Comparison of ENCODE assay signal across 9 mouse cellular contexts in genomic region chr6:70847386-70847785, GRCm38 (mm10). TPM values are rescaled to one million over a fixed set of nuclear protein-coding genes. Genes with fewer than 3 reads are reported as not detected.
DNase-seq lines count a peak whose midpoint lies in the region; ATAC-seq and TF ChIP-seq lines count a peak whose summit lies in the region.
"Had no signal": no experiment of that assay in that cellular context is flagged by ENCODE, and none has a peak within 500 bp of the region (broad histone marks: within the 10 kb centered on the region; RNA-seq: fewer than 3 reads in every experiment).

No protein-coding gene starts in this region.

- H3K9ac ChIP-seq in forebrain, embryonic 12.5 days, result peak overlapping the region; percentile 26; the same call in 1 of the 2 replicates
- no peak overlapping the region for H3K9ac ChIP-seq in forebrain, embryonic 15.5 days (replicated peaks)
- H3K9ac ChIP-seq in lung, embryonic 15.5 days, result 0 out of 2 replicates have a peak overlapping the region, but pooled peaks have one; percentile 12
- 0 out of 2 replicates have a peak overlapping the region, but pooled peaks have one; percentile 49 for H3K9ac ChIP-seq in embryonic facial prominence, embryonic 13.5 days
- no peak overlapping the region for H3K9ac ChIP-seq in liver, postnatal 0 days (replicated peaks)

- TF ChIP-seq EP300 in liver, postnatal 0 days (IDR thresholded peaks at IDR 0.05; ENCODE audit: low read depth), result no peak

- no peaks in the 10 kb centered on the region for H3K36me3 ChIP-seq in forebrain, embryonic 12.5 days (replicated peaks)
- no peaks in the 10 kb centered on the region for H3K36me3 ChIP-seq in forebrain, embryonic 15.5 days
- no peaks in the 10 kb centered on the region for H3K36me3 ChIP-seq in lung, embryonic 15.5 days
- no peaks in the 10 kb centered on the region for H3K36me3 ChIP-seq in embryonic facial prominence, embryonic 13.5 days
- 0 out of 2 replicates have a peak, but pooled peaks cover 2% of the 10 kb centered on the region for H3K36me3 ChIP-seq in liver, postnatal 0 days (replicated peaks; ENCODE audit: insufficient read depth, low read length)

- no peak overlapping the region for H3K4me3 ChIP-seq in forebrain, embryonic 12.5 days (replicated peaks)
- H3K4me3 ChIP-seq in forebrain, embryonic 15.5 days, result no peak overlapping the region
- no peak overlapping the region for H3K4me3 ChIP-seq in lung, embryonic 15.5 days
- 0 out of 2 replicates have a peak overlapping the region, but pooled peaks have one; percentile 1 for H3K4me3 ChIP-seq in embryonic facial prominence, embryonic 13.5 days
- no peak overlapping the region for H3K4me3 ChIP-seq in liver, postnatal 0 days (ENCODE audit: low read depth, low read length)

- no peaks in the 10 kb centered on the region for H3K27me3 ChIP-seq in forebrain, embryonic 12.5 days
- H3K27me3 ChIP-seq in forebrain, embryonic 15.5 days, result no peaks in the 10 kb centered on the region
- H3K27me3 ChIP-seq in lung, embryonic 15.5 days, result no peaks in the 10 kb centered on the region
- no peaks in the 10 kb centered on the region for H3K27me3 ChIP-seq in embryonic facial prominence, embryonic 13.5 days
- no peaks in the 10 kb centered on the region for H3K27me3 ChIP-seq in liver, postnatal 0 days (ENCODE audit: insufficient read depth, low read length)

- no peak for ATAC-seq in forebrain, embryonic 12.5 days (ENCODE audit: low FRiP score)
- ATAC-seq in forebrain, embryonic 15.5 days (replicated peaks), result no peak
- no peak for ATAC-seq in lung, embryonic 15.5 days (ENCODE audit: borderline replicate concordance, extremely low read depth, low FRiP score, low TSS enrichment)
- ATAC-seq in embryonic facial prominence, embryonic 13.5 days (ENCODE audit: insufficient number of reproducible peaks, insufficient read depth, low FRiP score, low TSS enrichment, low read depth), result no peak
- no peak for ATAC-seq in liver, postnatal 0 days

- H3K27ac ChIP-seq in forebrain, embryonic 12.5 days, result no peak overlapping the region
- H3K27ac ChIP-seq in forebrain, embryonic 15.5 days (replicated peaks), result no peak overlapping the region
- H3K27ac ChIP-seq in lung, embryonic 15.5 days, result 0 out of 2 replicates have a peak overlapping the region, but pooled peaks have one; percentile 3
- H3K27ac ChIP-seq in embryonic facial prominence, embryonic 13.5 days, result no peak overlapping the region
- peak overlapping the region; percentile 56 for H3K27ac ChIP-seq in liver, postnatal 0 days (ENCODE audit: low read depth)

- H3K9me3 ChIP-seq in forebrain, embryonic 12.5 days, result no peaks in the 10 kb centered on the region
- H3K9me3 ChIP-seq in forebrain, embryonic 15.5 days, result no peaks in the 10 kb centered on the region
- no peaks in the 10 kb centered on the region for H3K9me3 ChIP-seq in lung, embryonic 15.5 days
- no peaks in the 10 kb centered on the region for H3K9me3 ChIP-seq in embryonic facial prominence, embryonic 13.5 days
- no peaks in the 10 kb centered on the region for H3K9me3 ChIP-seq in liver, postnatal 0 days (ENCODE audit: low read length)

- H3K4me2 ChIP-seq in forebrain, embryonic 12.5 days, result peak overlapping the region; percentile 2; the same call in 1 of the 2 replicates
- H3K4me2 ChIP-seq in forebrain, embryonic 15.5 days (replicated peaks), result no peak overlapping the region
- no peak overlapping the region for H3K4me2 ChIP-seq in lung, embryonic 15.5 days
- H3K4me2 ChIP-seq in embryonic facial prominence, embryonic 13.5 days, result peak overlapping the region; percentile 37
- H3K4me2 ChIP-seq in liver, postnatal 0 days (ENCODE audit: low read depth, low read length), result peak overlapping the region; percentile 14; the same call in 1 of the 2 replicates

- intact Hi-C loops in left cerebral cortex, postnatal 4 days (cut with DNase I), result no loop called here

- TF ChIP-seq CTCF in liver, postnatal 0 days (IDR thresholded peaks at IDR 0.05; ENCODE audit: low read depth), result no peak

- DNase-seq in lung, postnatal 36 days, result no peak
- no peak for DNase-seq in liver, postnatal 0 days
- no peak for DNase-seq in left cerebral cortex, postnatal 4 days
- no peak for DNase-seq in layer of hippocampus, adult 9-10 months (ENCODE audit: low spot score)
- DNase-seq: spleen, adult 18-20 months had no signal

- WGBS in forebrain, embryonic 12.5 days, result 47% methylated on average over 3 of the region's 3 CpGs
- 55% methylated on average over 3 of the region's 3 CpGs for WGBS in forebrain, embryonic 15.5 days
- 36% methylated on average over 3 of the region's 3 CpGs for WGBS in lung, embryonic 15.5 days
- WGBS in embryonic facial prominence, embryonic 13.5 days, result 17% methylated on average over 3 of the region's 3 CpGs
- WGBS in liver, postnatal 0 days (ENCODE audit: insufficient replicate concordance), result 41% methylated on average over 3 of the region's 3 CpGs

- peaks cover 28% of the 10 kb centered on the region for H3K4me1 ChIP-seq in forebrain, embryonic 12.5 days
- H3K4me1 ChIP-seq in forebrain, embryonic 15.5 days, result peaks cover 29% of the 10 kb centered on the region
- H3K4me1 ChIP-seq in lung, embryonic 15.5 days, result peaks cover 34% of the 10 kb centered on the region
- H3K4me1 ChIP-seq in embryonic facial prominence, embryonic 13.5 days, result peaks cover 28% of the 10 kb centered on the region
- peaks cover 40% of the 10 kb centered on the region for H3K4me1 ChIP-seq in liver, postnatal 0 days (ENCODE audit: insufficient read depth)

RNA-seq across cellular contexts. Expression of gene Eif2ak3, which starts 3.1 kb away (rescaled TPM):
- 14.8 and 15.9 TPM in 2 replicates for polyA plus RNA-seq in forebrain, embryonic 12.5 days (2016; fragmentation: Nextera tagmentation; extraction: Ambion mirVana)
- 15.9 and 16.2 TPM in 2 replicates for polyA plus RNA-seq in forebrain, embryonic 15.5 days (2015; fragmentation: Nextera tagmentation; extraction: Ambion mirVana)
- 10.4 and 11.0 TPM in 2 replicates for polyA plus RNA-seq in lung, embryonic 15.5 days (2015; fragmentation: Nextera tagmentation; extraction: Ambion mirVana)
- polyA plus RNA-seq in embryonic facial prominence, embryonic 13.5 days (2015; fragmentation: Nextera tagmentation; extraction: Ambion mirVana), result 10.2 and 12.2 TPM in 2 replicates
- 3.7 and 4.4 TPM in 2 replicates for polyA plus RNA-seq in liver, postnatal 0 days (2015; fragmentation: Nextera tagmentation; extraction: Ambion mirVana)
- 10 to 100 TPM; 20.1 to 21.1 TPM for total RNA-seq in left cerebral cortex, postnatal 4 days (2021)

RNA-seq across cellular contexts. Expression of gene Rpia, which starts 55.4 kb away (rescaled TPM):
- polyA plus RNA-seq in forebrain, embryonic 12.5 days (2016; fragmentation: Nextera tagmentation; extraction: Ambion mirVana), result 2.8 and 5.1 TPM in 2 replicates
- 3.4 and 3.6 TPM in 2 replicates for polyA plus RNA-seq in forebrain, embryonic 15.5 days (2015; fragmentation: Nextera tagmentation; extraction: Ambion mirVana)
- 2.3 and 2.5 TPM in 2 replicates for polyA plus RNA-seq in lung, embryonic 15.5 days (2015; fragmentation: Nextera tagmentation; extraction: Ambion mirVana)
- 3.6 and 4.3 TPM in 2 replicates for polyA plus RNA-seq in embryonic facial prominence, embryonic 13.5 days (2015; fragmentation: Nextera tagmentation; extraction: Ambion mirVana)
- polyA plus RNA-seq in liver, postnatal 0 days (2015; fragmentation: Nextera tagmentation; extraction: Ambion mirVana), result 1.9 and 2.2 TPM in 2 replicates
- total RNA-seq in left cerebral cortex, postnatal 4 days (2021), result 10 to 100 TPM; 16.1 to 19.0 TPM

Comparison
In these comparisons a context has a peak if more than half of its experiments do, and no peak if none do; other contexts are left out.
1. H3K4me2 ChIP-seq: peak in forebrain, embryonic 12.5 days (single experiment), embryonic facial prominence, embryonic 13.5 days (single experiment) and liver, postnatal 0 days (single experiment); none in forebrain, embryonic 15.5 days (single experiment) and lung, embryonic 15.5 days (single experiment).
2. H3K9ac ChIP-seq: peak in forebrain, embryonic 12.5 days (single experiment), lung, embryonic 15.5 days (single experiment) and embryonic facial prominence, embryonic 13.5 days (single experiment); none in forebrain, embryonic 15.5 days (single experiment) and liver, postnatal 0 days (single experiment).
3. H3K27ac ChIP-seq: peak in lung, embryonic 15.5 days (single experiment) and liver, postnatal 0 days (single experiment); none in forebrain, embryonic 12.5 days (single experiment), forebrain, embryonic 15.5 days (single experiment) and embryonic facial prominence, embryonic 13.5 days (single experiment).